Mouse (Mus musculus): ENCODE measurements around the gene Myo1f.

DNA sequence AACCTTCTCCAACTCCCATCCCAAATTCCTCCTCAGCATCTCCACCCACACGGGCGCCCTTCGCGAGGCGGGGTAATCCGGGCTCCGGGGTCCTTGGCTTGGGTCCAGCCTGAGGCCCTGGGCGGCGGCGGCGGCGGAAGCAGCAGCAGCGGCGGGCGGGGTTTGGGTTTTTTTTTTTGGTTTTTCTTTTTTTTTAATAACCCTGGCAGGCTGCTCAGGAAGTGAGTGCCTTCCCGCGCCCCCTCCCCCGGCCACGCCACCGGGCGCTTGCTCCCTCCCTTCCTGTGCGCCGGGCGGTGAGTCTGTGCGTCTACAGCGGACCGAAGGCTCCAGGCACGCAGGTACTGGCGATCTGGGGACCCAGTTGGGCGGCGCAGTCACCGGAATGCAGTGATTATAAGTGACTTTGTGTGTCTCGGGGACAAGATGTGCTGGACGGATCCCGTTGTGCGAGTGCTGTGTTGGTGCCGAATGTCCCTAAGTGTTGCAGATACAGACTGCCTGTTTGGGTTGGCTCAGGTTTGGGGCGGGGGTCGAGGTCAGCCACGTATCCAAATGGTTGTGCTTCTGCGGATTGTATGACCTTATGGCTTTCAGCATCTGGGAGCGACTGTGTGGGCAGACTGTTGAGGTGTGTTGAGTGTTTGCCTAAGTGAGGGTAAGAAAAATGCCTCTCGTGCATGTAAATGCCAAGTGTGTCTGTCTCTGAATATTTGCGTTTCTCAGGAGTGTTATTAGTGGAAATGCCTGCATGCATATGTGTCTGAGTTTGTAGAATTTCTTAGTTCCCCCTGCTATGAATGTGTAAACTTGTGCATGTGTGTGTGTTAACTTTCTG, 31.4 kb upstream of the Myo1f start, which contains the start of gene Adamts10:
- TF ChIP-seq CTCF (IDR thresholded peaks at IDR 0.05; ENCODE audit: extremely low read depth, insufficient read depth, insufficient read length, insufficient replicate concordance): no peak
- TF ChIP-seq POLR2A (IDR thresholded peaks at IDR 0.05; ENCODE audit: low read depth, low read length): peak; percentile 13; the same call in 1 of the 2 replicates
